Mouse (Mus musculus): ENCODE results near the gene Cpsf4. TPM values are rescaled to one million over a fixed set of nuclear protein-coding genes. Genes with fewer than 3 reads are reported as not detected.
"Not testable (repeated sequence)": the region's sequence is repeated elsewhere in the genome, so short reads cannot be mapped to it uniquely, and the experiment has no call there.

Cpsf4 gene
- polyA plus RNA-seq, 1 experiment from 2014 or later = 17.2 TPM

DNA sequence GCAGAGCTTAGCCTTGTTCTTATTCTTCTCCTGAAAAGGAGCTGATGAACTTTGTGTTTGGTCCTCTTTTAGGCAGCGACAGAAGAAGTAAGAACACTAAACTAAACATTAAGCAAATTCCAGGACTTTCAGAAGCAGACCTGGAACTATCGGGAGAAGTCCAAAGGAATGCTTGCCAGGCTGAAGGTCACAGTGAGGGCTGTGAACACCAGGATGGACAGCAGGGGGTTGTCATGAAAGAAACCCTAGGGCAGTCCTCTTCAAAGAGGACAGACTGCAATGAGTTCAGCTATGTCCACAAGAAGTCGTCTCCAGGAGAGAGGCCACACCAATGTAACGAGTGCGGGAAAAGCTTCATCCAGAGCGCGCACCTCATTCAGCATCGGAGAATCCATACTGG, 53.0 kb downstream of the Cpsf4 start:
- 89% methylated on average over 8 of the region's 8 CpGs for WGBS (ENCODE audit: insufficient replicate concordance)
- no peaks in the 10 kb centered on the region for H3K9me3 ChIP-seq (replicated peaks; ENCODE audit: control insufficient read depth, low read length)
- H3K4me1 ChIP-seq (ENCODE audit: control insufficient read depth, insufficient read depth, low read length) = no peaks in the 10 kb centered on the region
- ATAC-seq (replicated peaks; ENCODE audit: insufficient number of reproducible peaks, low FRiP score, low TSS enrichment) = no peak
- no peaks in the 10 kb centered on the region for H3K27me3 ChIP-seq (ENCODE audit: control insufficient read depth, insufficient read depth, low read length)
- no peak overlapping the region for H3K27ac ChIP-seq (ENCODE audit: low read depth, low read length)
- H3K4me2 ChIP-seq = no peak overlapping the region
- no peak overlapping the region for H3K9ac ChIP-seq (ENCODE audit: low read depth, low read length)
- H3K36me3 ChIP-seq (ENCODE audit: control insufficient read depth, insufficient read depth, low read length) = peaks cover 33% of the 10 kb centered on the region
- H3K4me3 ChIP-seq (ENCODE audit: low read depth, low read length) = no peak overlapping the region

DNA sequence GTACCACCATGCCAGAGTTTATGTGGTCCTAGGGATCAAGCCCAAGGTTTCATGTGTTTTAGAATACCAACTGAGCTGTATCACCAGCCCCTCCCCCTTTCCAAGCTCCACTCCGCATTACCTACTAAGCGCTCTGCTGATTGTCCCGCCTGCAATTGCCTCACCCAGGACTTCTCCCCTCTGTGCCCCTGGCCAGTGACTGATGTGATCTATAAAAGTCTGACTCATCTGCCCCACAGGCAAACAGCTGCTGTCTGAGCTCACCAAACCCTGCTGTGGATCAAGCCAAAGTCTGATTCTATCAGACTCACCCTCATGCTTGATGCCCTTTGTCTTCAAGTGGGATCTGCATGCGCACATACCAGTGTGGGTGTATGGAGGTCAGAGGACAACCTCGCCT, 55.8 kb downstream of the Cpsf4 start:
- no peak overlapping the region for H3K4me2 ChIP-seq
- WGBS (ENCODE audit: insufficient replicate concordance) = 75% methylated on average over 5 of the region's 5 CpGs
- no peaks in the 10 kb centered on the region for H3K27me3 ChIP-seq (ENCODE audit: control insufficient read depth, insufficient read depth, low read length)
- no peak overlapping the region for H3K9ac ChIP-seq (ENCODE audit: low read depth, low read length)
- H3K36me3 ChIP-seq (ENCODE audit: control insufficient read depth, insufficient read depth, low read length) = peaks cover 30% of the 10 kb centered on the region
- no peaks in the 10 kb centered on the region for H3K9me3 ChIP-seq (replicated peaks; ENCODE audit: control insufficient read depth, low read length)
- H3K27ac ChIP-seq (ENCODE audit: low read depth, low read length) = no peak overlapping the region
- no peak overlapping the region for H3K4me3 ChIP-seq (ENCODE audit: low read depth, low read length)
- H3K4me1 ChIP-seq (ENCODE audit: control insufficient read depth, insufficient read depth, low read length) = no peaks in the 10 kb centered on the region
- ATAC-seq (replicated peaks; ENCODE audit: insufficient number of reproducible peaks, low FRiP score, low TSS enrichment) = no peak

DNA sequence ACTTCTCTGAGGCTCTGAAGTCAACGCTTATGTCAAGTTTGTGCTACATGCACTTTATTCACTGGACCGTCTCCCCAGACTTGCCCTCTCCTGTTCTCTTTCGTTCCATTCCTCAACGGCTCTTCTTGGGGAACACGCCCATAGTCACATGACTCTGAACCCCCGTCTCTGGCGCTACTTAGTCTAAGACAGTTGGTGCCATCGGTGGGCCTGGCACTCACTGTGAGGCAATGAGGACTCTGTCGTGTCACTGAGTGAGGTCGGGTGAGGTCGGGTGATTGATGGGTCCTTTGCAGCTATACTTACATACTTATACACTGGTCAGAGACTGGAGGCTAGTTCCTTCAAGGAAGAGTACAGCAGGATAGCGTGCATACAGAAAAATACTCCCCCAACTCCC, 56.4 kb downstream of the Cpsf4 start:
- Histone ChIP-seq H3K4me3 (ENCODE audit: low read depth, low read length) (no peak overlapping the region), H3K36me3 (ENCODE audit: control insufficient read depth, insufficient read depth, low read length) (peaks cover 30% of the 10 kb centered on the region), H3K9me3 (replicated peaks; ENCODE audit: control insufficient read depth, low read length) (no peaks in the 10 kb centered on the region), H3K27ac (ENCODE audit: low read depth, low read length) (no peak overlapping the region), H3K27me3 (ENCODE audit: control insufficient read depth, insufficient read depth, low read length) (no peaks in the 10 kb centered on the region), H3K9ac (ENCODE audit: low read depth, low read length) (no peak overlapping the region), H3K4me1 (ENCODE audit: control insufficient read depth, insufficient read depth, low read length) (no peaks in the 10 kb centered on the region), H3K4me2 (no peak overlapping the region)
- 0 out of 2 replicates have a peak, but pooled peaks have one; percentile 20 for ATAC-seq (replicated peaks; ENCODE audit: insufficient number of reproducible peaks, low FRiP score, low TSS enrichment)
- WGBS (ENCODE audit: insufficient replicate concordance) = 77% methylated on average over 12 of the region's 12 CpGs

DNA sequence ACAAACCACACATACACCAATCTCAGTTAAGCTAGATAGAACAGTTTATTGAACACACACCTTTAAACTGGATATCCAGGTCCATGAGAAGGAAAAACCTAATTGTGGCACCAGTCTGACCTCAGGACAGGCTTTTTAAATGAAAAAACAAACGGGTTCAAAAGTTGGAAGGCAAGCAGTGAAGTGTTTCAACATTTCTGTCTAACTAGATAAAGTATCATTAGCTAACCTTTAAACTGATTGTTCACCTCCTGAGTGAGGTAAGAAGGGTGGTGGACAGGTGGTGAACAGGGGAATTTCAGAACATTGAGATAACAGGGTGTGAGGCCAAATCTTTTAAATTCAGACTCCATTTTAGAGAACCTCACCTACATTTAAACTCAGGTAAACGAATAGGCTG, 59.4 kb downstream of the Cpsf4 start:
- Histone ChIP-seq H3K4me1 (ENCODE audit: control insufficient read depth, insufficient read depth, low read length) (0 out of 2 replicates have a peak, but pooled peaks cover 2% of the 10 kb centered on the region), H3K9me3 (replicated peaks; ENCODE audit: control insufficient read depth, low read length) (no peaks in the 10 kb centered on the region), H3K36me3 (ENCODE audit: control insufficient read depth, insufficient read depth, low read length) (peaks cover 9% of the 10 kb centered on the region), H3K4me2 (no peak overlapping the region), H3K9ac (ENCODE audit: low read depth, low read length) (no peak overlapping the region), H3K27ac (ENCODE audit: low read depth, low read length) (no peak overlapping the region), H3K27me3 (ENCODE audit: control insufficient read depth, insufficient read depth, low read length) (no peaks in the 10 kb centered on the region), H3K4me3 (ENCODE audit: low read depth, low read length) (no peak overlapping the region)
- ATAC-seq (replicated peaks; ENCODE audit: insufficient number of reproducible peaks, low FRiP score, low TSS enrichment) = no peak
- 55% methylated on average over 2 of the region's 2 CpGs for WGBS (ENCODE audit: insufficient replicate concordance)

DNA sequence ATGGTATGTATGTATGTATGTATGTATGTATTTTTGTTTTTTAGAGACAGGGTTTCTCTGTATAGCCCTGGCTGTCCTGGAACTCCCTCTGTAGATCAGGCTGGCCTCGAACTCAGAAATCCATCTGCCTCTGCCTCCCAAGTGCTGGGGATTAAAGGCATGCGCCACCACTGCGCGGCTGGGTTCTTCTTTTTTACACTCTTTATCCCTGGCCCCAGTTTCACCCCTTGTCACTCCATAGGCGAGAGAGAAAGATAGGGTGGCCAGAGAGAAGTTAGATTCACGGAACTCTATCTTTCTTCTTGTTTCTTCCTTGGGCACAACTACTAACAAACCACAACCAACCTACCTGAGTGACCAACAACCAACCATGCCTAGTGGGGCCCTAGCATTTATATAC, 62.3 kb downstream of the Cpsf4 start:
- ATAC-seq (replicated peaks; ENCODE audit: insufficient number of reproducible peaks, low FRiP score, low TSS enrichment); H3K27me3 ChIP-seq (ENCODE audit: control insufficient read depth, insufficient read depth, low read length); H3K36me3 ChIP-seq (ENCODE audit: control insufficient read depth, insufficient read depth, low read length); H3K27ac ChIP-seq (ENCODE audit: low read depth, low read length); H3K9ac ChIP-seq (ENCODE audit: low read depth, low read length); H3K4me2 ChIP-seq; H3K4me1 ChIP-seq (ENCODE audit: control insufficient read depth, insufficient read depth, low read length); H3K4me3 ChIP-seq (ENCODE audit: low read depth, low read length); H3K9me3 ChIP-seq (replicated peaks; ENCODE audit: control insufficient read depth, low read length): not testable (repeated sequence)
- 74% methylated on average over 6 of the region's 6 CpGs for whole genome bisulfite sequencing (ENCODE audit: insufficient replicate concordance)

DNA sequence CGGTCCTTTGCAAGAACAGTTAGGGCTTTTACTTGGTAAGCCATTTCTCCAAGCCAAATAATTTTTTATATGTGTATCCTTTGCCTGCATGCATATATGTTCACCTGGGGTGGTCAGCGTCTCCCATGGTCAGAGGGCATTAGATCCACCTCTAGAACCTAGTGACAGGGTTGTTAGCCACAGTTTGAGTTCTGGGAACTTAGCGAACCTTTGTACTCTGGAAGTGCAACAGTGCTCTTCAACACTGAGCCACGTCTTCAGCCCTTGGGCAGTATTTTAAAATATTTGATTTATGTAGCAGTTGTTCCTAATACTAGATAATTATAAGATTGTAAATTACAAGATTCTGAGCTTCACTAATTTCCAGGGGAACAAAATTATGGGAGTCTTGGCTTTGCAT, 63.6 kb downstream of the Cpsf4 start:
- no peak for ATAC-seq (replicated peaks; ENCODE audit: insufficient number of reproducible peaks, low FRiP score, low TSS enrichment)
- WGBS (ENCODE audit: insufficient replicate concordance) = 87% methylated on average over 4 of the region's 4 CpGs
- H3K27me3 ChIP-seq (ENCODE audit: control insufficient read depth, insufficient read depth, low read length) = no peaks in the 10 kb centered on the region
- H3K27ac ChIP-seq (ENCODE audit: low read depth, low read length) = peak overlapping the region; percentile 88
- H3K36me3 ChIP-seq (ENCODE audit: control insufficient read depth, insufficient read depth, low read length) = peaks cover 19% of the 10 kb centered on the region
- H3K4me1 ChIP-seq (ENCODE audit: control insufficient read depth, insufficient read depth, low read length) = peaks cover 9% of the 10 kb centered on the region; the same call in 1 of the 2 replicates
- H3K9me3 ChIP-seq (replicated peaks; ENCODE audit: control insufficient read depth, low read length) = no peaks in the 10 kb centered on the region
- H3K9ac ChIP-seq (ENCODE audit: low read depth, low read length) = peak overlapping the region; percentile 98; the same call in 1 of the 2 replicates
- H3K4me2 ChIP-seq = peak overlapping the region; percentile 73
- H3K4me3 ChIP-seq (ENCODE audit: low read depth, low read length) = peak overlapping the region; percentile 100; the same call in 1 of the 2 replicates

DNA sequence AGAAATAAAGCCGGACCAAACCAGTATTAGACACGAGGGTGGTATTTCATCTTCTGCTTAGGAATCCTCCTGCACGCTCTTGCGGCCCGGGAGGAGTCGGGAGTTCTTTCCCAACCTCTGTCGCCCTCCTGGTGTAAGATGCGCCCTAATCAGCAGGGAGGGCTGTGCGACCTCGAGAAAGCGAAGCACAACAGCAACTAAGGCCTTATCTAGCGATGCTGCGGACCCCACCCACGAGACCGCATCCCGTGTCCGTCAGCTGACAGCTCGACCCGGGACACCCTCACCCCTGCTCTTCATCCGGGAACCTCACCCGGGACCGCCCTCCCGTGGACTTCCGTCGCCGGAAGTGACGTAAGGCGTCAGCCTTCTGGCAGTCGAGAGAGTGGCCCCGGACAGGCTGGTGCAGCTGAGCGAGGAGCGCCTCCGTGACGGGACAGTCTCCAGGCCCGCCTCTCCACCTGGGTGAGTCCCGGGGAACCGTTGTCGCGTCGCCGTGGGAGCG, 64.4 kb downstream of the Cpsf4 start, which contains the start of gene Zfp655:
Gene Zfp655, plus strand, starts transcription at position 349 of the 505 bp plus-strand sequence.
- Histone ChIP-seq H3K4me1 (ENCODE audit: control insufficient read depth, insufficient read depth, low read length) (peaks cover 9% of the 10 kb centered on the region; the same call in 1 of the 2 replicates), H3K9ac (ENCODE audit: low read depth, low read length) (peak within 1 kb of the TSS; percentile 98), H3K4me3 (ENCODE audit: low read depth, low read length) (peak within 1 kb of the TSS; percentile 100), H3K36me3 (ENCODE audit: control insufficient read depth, insufficient read depth, low read length) (peaks cover 20% of the 10 kb centered on the region), H3K4me2 (peak within 1 kb of the TSS; percentile 73), H3K27me3 (ENCODE audit: control insufficient read depth, insufficient read depth, low read length) (no peaks in the 10 kb centered on the region), H3K9me3 (replicated peaks; ENCODE audit: control insufficient read depth, low read length) (no peaks in the 10 kb centered on the region), H3K27ac (ENCODE audit: low read depth, low read length) (peak within 1 kb of the TSS; percentile 88)
- ATAC-seq (replicated peaks; ENCODE audit: insufficient number of reproducible peaks, low FRiP score, low TSS enrichment) = peak; percentile 98
- WGBS (ENCODE audit: insufficient replicate concordance) = under 1% methylated on average over 39 of the region's 42 CpGs

Other genes with a start within 250 kb of the Cpsf4 start
- 14.3 and 15.7 TPM in 2 replicates for gene Smurf1, start 201.4 kb upstream of the Cpsf4 start, polyA plus RNA-seq (2014; fragmentation: Nextera tagmentation; extraction: Ambion mirVana)
- not detected in 2 replicates for gene Gm4871, start 134.5 kb upstream of the Cpsf4 start, polyA plus RNA-seq (2014; fragmentation: Nextera tagmentation; extraction: Ambion mirVana)
- gene 1700018F24Rik, start 124.2 kb upstream of the Cpsf4 start, polyA plus RNA-seq (2014; fragmentation: Nextera tagmentation; extraction: Ambion mirVana) = not detected in 2 replicates
- 112 and 115 TPM in 2 replicates for gene Arpc1a, start 83.4 kb upstream of the Cpsf4 start, polyA plus RNA-seq (2014; fragmentation: Nextera tagmentation; extraction: Ambion mirVana)
- not detected in 2 replicates for gene Kpna7, start 83.2 kb upstream of the Cpsf4 start, polyA plus RNA-seq (2014; fragmentation: Nextera tagmentation; extraction: Ambion mirVana)
- gene Arpc1b, start 53.0 kb upstream of the Cpsf4 start, polyA plus RNA-seq (2014; fragmentation: Nextera tagmentation; extraction: Ambion mirVana) = 95.4 and 127 TPM in 2 replicates
- 76.5 and 92.4 TPM in 2 replicates for gene Pdap1, start 27.0 kb upstream of the Cpsf4 start, polyA plus RNA-seq (2014; fragmentation: Nextera tagmentation; extraction: Ambion mirVana)
- gene Bud31, start 26.9 kb upstream of the Cpsf4 start, polyA plus RNA-seq (2014; fragmentation: Nextera tagmentation; extraction: Ambion mirVana) = 172 and 179 TPM in 2 replicates
- 7.4 and 10.7 TPM in 2 replicates for gene Ptcd1, start 105 bp upstream of the Cpsf4 start, polyA plus RNA-seq (2014; fragmentation: Nextera tagmentation; extraction: Ambion mirVana)
- 928 and 936 TPM in 2 replicates for gene Atp5j2, start 24.8 kb downstream of the Cpsf4 start, polyA plus RNA-seq (2014; fragmentation: Nextera tagmentation; extraction: Ambion mirVana)
- 6.5 and 7.4 TPM in 2 replicates for gene Zkscan14, start 34.7 kb downstream of the Cpsf4 start, polyA plus RNA-seq (2014; fragmentation: Nextera tagmentation; extraction: Ambion mirVana)
- 9.0 and 10.9 TPM in 2 replicates for gene Zkscan5, start 37.3 kb downstream of the Cpsf4 start, polyA plus RNA-seq (2014; fragmentation: Nextera tagmentation; extraction: Ambion mirVana)
- gene Zfp655, start 64.5 kb downstream of the Cpsf4 start, polyA plus RNA-seq (2014; fragmentation: Nextera tagmentation; extraction: Ambion mirVana) = 33.2 and 34.1 TPM in 2 replicates
- gene Zscan25, start 113.3 kb downstream of the Cpsf4 start, polyA plus RNA-seq (2014; fragmentation: Nextera tagmentation; extraction: Ambion mirVana) = 0.23 and 0.94 TPM in 2 replicates
- gene Cyp3a57, start 178.1 kb downstream of the Cpsf4 start, polyA plus RNA-seq (2014; fragmentation: Nextera tagmentation; extraction: Ambion mirVana) = not detected in 2 replicates